Mouse (Mus musculus) midbrain, embryonic 16.5 days (tissue): ENCODE results near the gene Zfp263. TPM values are rescaled to one million over a fixed set of nuclear protein-coding genes. Genes with fewer than 3 reads are reported as not detected.

Source experiments
- ATAC-seq: fragments of 200-750 bp; cut with Nextera tagmentation; 2 replicates; pipeline ENCODE4 v1.8.0; 2017; ENCODE audit warnings: moderate TSS enrichment
- H3K27ac ChIP-seq: fragments of 300-500 bp; sonication (generic); 2 replicates; pipeline ENCODE4 v1.5.1; 2014; ENCODE audit warnings: mild to moderate bottlenecking, low read length, mixed read lengths
- H3K27me3 ChIP-seq: fragments of 300-500 bp; sonication (generic); 2 replicates; pipeline ENCODE4 v1.6.1; 2014; ENCODE audit warnings: low read depth, low read length, mixed read lengths; ENCODE audit not compliant: control insufficient read depth, insufficient read depth
- H3K36me3 ChIP-seq: fragments of 300-500 bp; sonication (generic); 2 replicates; pipeline ENCODE4 v1.6.1; 2014; ENCODE audit warnings: mild to moderate bottlenecking, low read length, moderate library complexity, mixed read lengths; ENCODE audit not compliant: control insufficient read depth, insufficient read depth
- H3K4me1 ChIP-seq: fragments of 300-500 bp; sonication (generic); 2 replicates; pipeline ENCODE4 v1.6.1; 2014; ENCODE audit warnings: mild to moderate bottlenecking, low read length, mixed read lengths; ENCODE audit not compliant: control insufficient read depth, insufficient read depth
- H3K4me2 ChIP-seq: fragments of 300-500 bp; sonication (generic); 2 replicates; pipeline ENCODE4 v1.6.1; 2014; ENCODE audit warnings: mild to moderate bottlenecking, low read length, mixed read lengths
- H3K4me3 ChIP-seq: fragments of 300-500 bp; sonication (generic); 2 replicates; pipeline ENCODE4 v1.5.1; 2014; ENCODE audit warnings: low read depth, mild to moderate bottlenecking, low read length, moderate library complexity, mixed read lengths
- H3K9ac ChIP-seq: fragments of 300-500 bp; sonication (generic); 2 replicates; pipeline ENCODE4 v1.6.1; 2014; ENCODE audit warnings: low read depth, low read length, mixed read lengths
- H3K9me3 ChIP-seq: fragments of 300-500 bp; sonication (generic); replicated peaks from 2 replicates; pipeline ENCODE4 v1.6.1; 2014; ENCODE audit warnings: mild to moderate bottlenecking, low read length, mixed read lengths; ENCODE audit not compliant: control insufficient read depth, poor library complexity, severe bottlenecking
- polyA plus RNA-seq: library from polyadenylated mRNA; unstranded; fragments of >200 nt; fragmentation: Nextera tagmentation; extraction: Ambion mirVana; gene quantifications from 2 replicates; pipeline ENCODE4 v1.2.1, GENCODE M21; 2015

Gene Zfp263
- polyA plus RNA-seq, 1 experiment from 2014 or later = 52.3 TPM

GRCm38 (mm10) chr16:3788394-3788793, 44.5 kb downstream of the Zfp263 start:
- Histone ChIP-seq H3K27me3 (no peaks in the 10 kb centered on the region), H3K9ac (no peak overlapping the region), H3K4me2 (no peak overlapping the region), H3K27ac (no peak overlapping the region), H3K9me3 (no peaks in the 10 kb centered on the region), H3K4me3 (no peak overlapping the region), H3K36me3 (no peaks in the 10 kb centered on the region), H3K4me1 (no peaks in the 10 kb centered on the region)
- ATAC-seq = no peak

Other genes with a start within 250 kb of the Zfp263 start
- not detected in 2 replicates for gene Olfr161, start 153.1 kb upstream of the Zfp263 start, polyA plus RNA-seq
- gene Mefv, start 26.0 kb upstream of the Zfp263 start, polyA plus RNA-seq = not detected in 2 replicates
- gene Olfr15, start 86.8 kb downstream of the Zfp263 start, polyA plus RNA-seq = not detected in 2 replicates
- gene Zfp174, start 103.2 kb downstream of the Zfp263 start, polyA plus RNA-seq = 3.8 and 3.9 TPM in 2 replicates
- gene Naa60, start 128.3 kb downstream of the Zfp263 start, polyA plus RNA-seq = 98.6 and 110 TPM in 2 replicates
- 20.6 and 21.8 TPM in 2 replicates for gene Zfp597, start 140.5 kb downstream of the Zfp263 start, polyA plus RNA-seq
- 2.7 and 5.4 TPM in 2 replicates for gene Gm20695, start 140.6 kb downstream of the Zfp263 start, polyA plus RNA-seq
- 13.2 and 14.7 TPM in 2 replicates for gene 1700037C18Rik, start 164.6 kb downstream of the Zfp263 start, polyA plus RNA-seq
- 42.3 and 44.4 TPM in 2 replicates for gene Cluap1, start 164.7 kb downstream of the Zfp263 start, polyA plus RNA-seq
- gene Nlrc3, start 232.5 kb downstream of the Zfp263 start, polyA plus RNA-seq = 1.1 and 1.2 TPM in 2 replicates